Mouse (Mus musculus): ENCODE measurements around the gene Xpo5. TPM values are rescaled to one million over a fixed set of nuclear protein-coding genes. Genes with fewer than 3 reads are reported as not detected.

Xpo5 gene
- total and polyA plus RNA-seq, 3 experiments, result 44.7 to 56.3 (median 55.1) TPM

DNA sequence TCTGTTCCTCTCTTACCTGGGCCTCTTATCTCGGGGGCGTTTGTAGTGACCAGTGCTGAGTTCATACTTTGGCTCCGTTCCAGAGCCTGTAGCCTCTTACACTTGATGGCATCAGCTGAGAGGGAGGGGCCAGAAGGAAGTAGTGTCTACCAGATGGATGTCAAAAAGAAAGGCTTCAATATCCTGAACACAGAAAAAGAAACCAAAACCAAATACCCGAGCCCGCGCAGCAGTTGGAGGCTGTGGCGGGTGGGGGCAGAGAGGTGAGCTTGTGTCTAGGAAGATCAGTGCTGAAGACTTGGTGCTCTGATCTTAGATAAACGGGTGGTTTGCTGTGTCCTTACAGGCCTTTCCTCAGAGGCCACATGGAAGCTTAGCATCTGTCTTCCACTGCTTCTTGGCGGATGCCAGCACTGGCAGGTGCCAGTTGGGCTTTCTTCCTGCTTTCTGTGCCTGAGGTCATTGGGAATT lies 39.6 kb upstream of the Xpo5 start (continued):
- TF ChIP-seq ZNF384 (IDR thresholded peaks at IDR 0.05; ENCODE audit: low read depth, low read length), result no peak
- no peak for TF ChIP-seq GABPA (IDR thresholded peaks at IDR 0.05; ENCODE audit: insufficient replicate concordance, low read depth, low read length)
- TF ChIP-seq CTCF (conservative IDR thresholded peaks at IDR 0.05 in 1 of 2, IDR thresholded peaks at IDR 0.05 in 1 of 2; ENCODE audit: low read depth in 2 of 2, low read length in 2 of 2), result no peak

DNA sequence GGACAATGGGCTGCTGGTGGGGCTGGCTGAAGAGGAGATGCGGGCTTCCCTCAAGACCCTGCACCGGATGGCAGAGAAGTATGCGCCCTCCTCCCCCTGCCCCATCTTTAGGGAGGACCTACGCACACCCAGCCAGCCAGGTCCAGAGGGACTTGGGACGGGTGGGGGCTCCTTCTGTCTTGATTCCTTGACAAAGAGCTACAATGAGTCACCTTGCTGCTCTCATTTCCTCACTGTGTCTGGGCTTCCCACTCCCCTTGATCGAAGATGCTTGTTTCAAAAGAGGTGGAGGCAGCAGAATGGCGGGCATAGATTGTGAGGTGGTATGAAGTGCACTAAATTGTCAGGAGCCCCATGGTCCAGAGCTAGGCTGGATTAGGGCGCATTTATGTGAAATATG lies 38.3 kb upstream of the Xpo5 start:
- dilution Hi-C loops (cut with MboI; ENCODE audit: extremely low pct_ligation_motif_present, extremely low pct_unique_long_range_greater_than_20kb, low sequenced_read_pairs), result no loop called here
- Histone ChIP-seq H3K79me2 (replicated peaks; ENCODE audit: control insufficient read depth, extremely low read depth, insufficient read depth, poor library complexity, severe bottlenecking) (peaks cover 15% of the 10 kb centered on the region), H3K27ac (ENCODE audit: insufficient read depth, low read depth) (peak overlapping the region; percentile 21), H3K36me3 (replicated peaks in 1 of 2; ENCODE audit: control insufficient read depth in 1 of 2, insufficient read depth in 1 of 2, low read length in 1 of 2) (peaks cover 53 to 55% of the 10 kb centered on the region in 2 experiments), H3K9me3 (replicated peaks; ENCODE audit: low read length) (no peaks in the 10 kb centered on the region), H3K4me2 (ENCODE audit: insufficient read depth, low read depth, poor library complexity, severe bottlenecking) (no peak overlapping the region), H3K4me3 (replicated peaks in 1 of 3; ENCODE audit: low read depth in 2 of 3, low read length in 2 of 3, poor library complexity in 1 of 3) (peak overlapping the region in 1 of 3 experiments; percentile 1), H3K9ac (ENCODE audit: insufficient read depth, low read depth) (no peak overlapping the region), H3K27me3 (replicated peaks) (no peaks in the 10 kb centered on the region), H3K4me1 (ENCODE audit: control insufficient read depth in 1 of 2, insufficient read depth in 2 of 2) (peaks cover 16 to 32% of the 10 kb centered on the region in 2 experiments)
- in situ Hi-C loops (cut with MboI; ENCODE audit: low pct_ligation_motif_present, low pct_unique_long_range_greater_than_20kb, low sequenced_read_pairs), result no loop called here
- DNase-seq (ENCODE audit: extremely low read depth), result no peak
- no peak for TF ChIP-seq EP300 (IDR thresholded peaks at IDR 0.05; ENCODE audit: low read length)
- TF ChIP-seq JUN (IDR thresholded peaks at IDR 0.05; ENCODE audit: insufficient read depth, low read depth, low read length), result no peak
- TF ChIP-seq SMC3 (IDR thresholded peaks at IDR 0.05; ENCODE audit: low read depth, low read length), result no peak
- TF ChIP-seq MAZ (IDR thresholded peaks at IDR 0.05; ENCODE audit: low read depth, low read length), result no peak
- TF ChIP-seq CHD1 (IDR thresholded peaks at IDR 0.05; ENCODE audit: low read depth, low read length), result no peak
- no peak for TF ChIP-seq JUND (conservative IDR thresholded peaks at IDR 0.05; ENCODE audit: low read depth, low read length)
- no peak for TF ChIP-seq NELFE (IDR thresholded peaks at IDR 0.05; ENCODE audit: low read depth, low read length)
- TF ChIP-seq RAD21 (IDR thresholded peaks at IDR 0.05; ENCODE audit: low read depth, low read length), result no peak
- TF ChIP-seq MYC (IDR thresholded peaks at IDR 0.05; ENCODE audit: low read depth, low read length), result no peak
- no peak for TF ChIP-seq GABPA (IDR thresholded peaks at IDR 0.05; ENCODE audit: insufficient replicate concordance, low read depth, low read length)
- TF ChIP-seq PAX5 (IDR thresholded peaks at IDR 0.05; ENCODE audit: low read length), result no peak
- no peak for TF ChIP-seq CTCF (conservative IDR thresholded peaks at IDR 0.05 in 1 of 2, IDR thresholded peaks at IDR 0.05 in 1 of 2; ENCODE audit: low read depth in 2 of 2, low read length in 2 of 2)
- TF ChIP-seq USF2 (conservative IDR thresholded peaks at IDR 0.05; ENCODE audit: low read depth, low read length), result no peak
- TF ChIP-seq UBTF (IDR thresholded peaks at IDR 0.05; ENCODE audit: low read depth, low read length), result no peak
- TF ChIP-seq RCOR1 (conservative IDR thresholded peaks at IDR 0.05; ENCODE audit: low read depth, low read length), result no peak

DNA sequence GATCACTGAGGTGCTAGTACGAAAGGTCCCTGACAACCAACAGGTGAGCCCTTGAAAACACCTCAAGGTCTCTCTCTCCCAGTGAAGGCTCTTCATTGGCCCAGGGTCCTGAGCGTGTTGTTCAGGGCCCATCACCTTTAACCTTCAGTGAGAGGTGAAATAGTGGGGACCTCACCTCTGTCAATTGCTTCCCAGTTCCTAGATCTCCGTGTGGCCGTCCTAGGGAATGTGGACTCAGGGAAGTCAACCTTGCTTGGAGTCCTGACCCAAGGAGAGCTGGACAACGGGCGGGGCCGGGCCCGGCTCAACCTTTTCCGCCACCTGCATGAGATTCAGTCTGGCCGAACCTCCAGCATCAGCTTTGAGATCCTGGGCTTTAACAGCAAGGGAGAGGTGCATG lies 37.8 kb upstream of the Xpo5 start:
- H3K9me3 ChIP-seq (replicated peaks; ENCODE audit: low read length), result no peaks in the 10 kb centered on the region
- H3K4me1 ChIP-seq (ENCODE audit: control insufficient read depth in 1 of 2, insufficient read depth in 2 of 2), result peaks cover 16 to 27% of the 10 kb centered on the region in 2 experiments
- no peak overlapping the region for H3K4me2 ChIP-seq (ENCODE audit: insufficient read depth, low read depth, poor library complexity, severe bottlenecking)
- no peak for DNase-seq (ENCODE audit: extremely low read depth)
- H3K4me3 ChIP-seq (replicated peaks in 1 of 3; ENCODE audit: low read depth in 2 of 3, low read length in 2 of 3, poor library complexity in 1 of 3), result no peak overlapping the region
- dilution Hi-C loops (cut with MboI; ENCODE audit: extremely low pct_ligation_motif_present, extremely low pct_unique_long_range_greater_than_20kb, low sequenced_read_pairs), result no loop called here
- no peaks in the 10 kb centered on the region for H3K27me3 ChIP-seq (replicated peaks)
- peaks cover 15% of the 10 kb centered on the region for H3K79me2 ChIP-seq (replicated peaks; ENCODE audit: control insufficient read depth, extremely low read depth, insufficient read depth, poor library complexity, severe bottlenecking)
- no peak overlapping the region for H3K27ac ChIP-seq (ENCODE audit: insufficient read depth, low read depth)
- H3K36me3 ChIP-seq (replicated peaks in 1 of 2; ENCODE audit: control insufficient read depth in 1 of 2, insufficient read depth in 1 of 2, low read length in 1 of 2), result peaks cover 58 to 60% of the 10 kb centered on the region in 2 experiments
- H3K9ac ChIP-seq (ENCODE audit: insufficient read depth, low read depth), result no peak overlapping the region
- in situ Hi-C loops (cut with MboI; ENCODE audit: low pct_ligation_motif_present, low pct_unique_long_range_greater_than_20kb, low sequenced_read_pairs), result no loop called here
- TF ChIP-seq JUN (IDR thresholded peaks at IDR 0.05; ENCODE audit: insufficient read depth, low read depth, low read length) (no peak), ELF1 (IDR thresholded peaks at IDR 0.05; ENCODE audit: low read depth, low read length) (no peak), POLR2A (IDR thresholded peaks at IDR 0.05; ENCODE audit: low read depth, low read length) (no peak), ZC3H11A (IDR thresholded peaks at IDR 0.05; ENCODE audit: low read depth, low read length) (no peak), ZKSCAN1 (IDR thresholded peaks at IDR 0.05; ENCODE audit: borderline replicate concordance, low read depth, low read length) (no peak), MAFK (IDR thresholded peaks at IDR 0.05; ENCODE audit: insufficient replicate concordance, low read length) (no peak), CTCF (conservative IDR thresholded peaks at IDR 0.05 in 1 of 2, IDR thresholded peaks at IDR 0.05 in 1 of 2; ENCODE audit: low read depth in 2 of 2, low read length in 2 of 2) (no peak), ZNF384 (IDR thresholded peaks at IDR 0.05; ENCODE audit: low read depth, low read length) (no peak), UBTF (IDR thresholded peaks at IDR 0.05; ENCODE audit: low read depth, low read length) (no peak), MXI1 (IDR thresholded peaks at IDR 0.05; ENCODE audit: low read depth, low read length) (no peak), SMC3 (IDR thresholded peaks at IDR 0.05; ENCODE audit: low read depth, low read length) (no peak), USF2 (conservative IDR thresholded peaks at IDR 0.05; ENCODE audit: low read depth, low read length) (no peak), E2F4 (IDR thresholded peaks at IDR 0.05; ENCODE audit: insufficient replicate concordance, low read depth, low read length) (no peak), GABPA (IDR thresholded peaks at IDR 0.05; ENCODE audit: insufficient replicate concordance, low read depth, low read length) (no peak), KAT2A (IDR thresholded peaks at IDR 0.05; ENCODE audit: insufficient replicate concordance, low read length) (no peak)

All from CH12.LX (cell line).